Mouse (Mus musculus): ENCODE measurements at regions not wholly inside any gene's neighbourhood (a gene's known extent, or its start where the extent isn't known, plus 50 kb on each side); places are given as distances from the start of the nearest gene placed in this dataset.

- in situ Hi-C loops (cut with MboI, MseI) = no loop called here
Observed at GRCm38 (mm10) chr15:67759221-67759620, 1258.5 kb upstream of the Lrrc6 start.

- in situ Hi-C loops (cut with MboI, MseI) = no loop called here
Observed at GRCm38 (mm10) chr15:67750582-67750981, 1249.9 kb upstream of the Lrrc6 start.

- in situ Hi-C loops (cut with MboI, MseI) = no loop called here
Observed at GRCm38 (mm10) chr15:67743332-67743731, 1242.6 kb upstream of the Lrrc6 start.

GRCm38 (mm10) chr15:67732988-67733387 is 1232.3 kb upstream of the Lrrc6 start:
- in situ Hi-C loops (cut with MboI, MseI) = no loop called here

GRCm38 (mm10) chr15:67729492-67729891 is 1228.8 kb upstream of the Lrrc6 start:
- in situ Hi-C loops (cut with MboI, MseI) = no loop called here

GRCm38 (mm10) chr15:67725239-67725638 is 1224.5 kb upstream of the Lrrc6 start:
- in situ Hi-C loops (cut with MboI, MseI) = no loop called here

- in situ Hi-C loops (cut with MboI, MseI) = no loop called here
Observed at GRCm38 (mm10) chr15:67714203-67714602, 1213.5 kb upstream of the Lrrc6 start.

GRCm38 (mm10) chr15:67686140-67686539 is 1185.4 kb upstream of the Lrrc6 start:
- in situ Hi-C loops (cut with MboI, MseI) = no loop called here

- in situ Hi-C loops (cut with MboI, MseI) = no loop called here
Observed at GRCm38 (mm10) chr15:67673276-67673675, 1172.6 kb upstream of the Lrrc6 start.

- in situ Hi-C loops (cut with MboI, MseI) = no loop called here
Observed at GRCm38 (mm10) chr15:67636155-67636554, 1135.4 kb upstream of the Lrrc6 start.

- in situ Hi-C loops (cut with MboI, MseI) = no loop called here
Observed at GRCm38 (mm10) chr15:67626704-67627287, 1126.1 kb upstream of the Lrrc6 start.

GRCm38 (mm10) chr15:67611896-67612295 is 1111.2 kb upstream of the Lrrc6 start:
- in situ Hi-C loops (cut with MboI, MseI) = no loop called here

- in situ Hi-C loops (cut with MboI, MseI) = no loop called here
Observed at GRCm38 (mm10) chr15:67598426-67598825, 1097.7 kb upstream of the Lrrc6 start.

- in situ Hi-C loops (cut with MboI, MseI) = no loop called here
Observed at GRCm38 (mm10) chr15:67576581-67576980, 1075.9 kb upstream of the Lrrc6 start.

GRCm38 (mm10) chr15:67571614-67572013 is 1070.9 kb upstream of the Lrrc6 start:
- in situ Hi-C loops (cut with MboI, MseI) = no loop called here

GRCm38 (mm10) chr15:67557304-67557703 is 1056.6 kb upstream of the Lrrc6 start:
- in situ Hi-C loops (cut with MboI, MseI) = no loop called here

GRCm38 (mm10) chr15:67551911-67552310 is 1051.2 kb upstream of the Lrrc6 start:
- in situ Hi-C loops (cut with MboI, MseI) = no loop called here

- in situ Hi-C loops (cut with MboI, MseI) = no loop called here
Observed at GRCm38 (mm10) chr15:67546896-67547400, 1046.2 kb upstream of the Lrrc6 start.

GRCm38 (mm10) chr15:67545745-67546144 is 1045.0 kb upstream of the Lrrc6 start:
- in situ Hi-C loops (cut with MboI, MseI) = no loop called here

GRCm38 (mm10) chr15:67513722-67514121 is 1013.0 kb upstream of the Lrrc6 start:
- in situ Hi-C loops (cut with MboI, MseI) = no loop called here

- in situ Hi-C loops (cut with MboI, MseI) = no loop called here
Observed at GRCm38 (mm10) chr15:67495001-67495658, 994.4 kb upstream of the Lrrc6 start.

GRCm38 (mm10) chr15:67481733-67482132 is 981.0 kb upstream of the Lrrc6 start:
- in situ Hi-C loops (cut with MboI, MseI) = no loop called here

GRCm38 (mm10) chr15:67474325-67474724 is 973.6 kb upstream of the Lrrc6 start:
- in situ Hi-C loops (cut with MboI, MseI) = no loop called here

Measured in T-helper 2 cell (primary cell).